Mouse (Mus musculus) thymus, adult 2 months (tissue): Measurements from ENCODE around the gene Vps29.

Source experiments
- CTCF ChIP-seq: fragments of 200-500 bp; IDR thresholded peaks from 2 replicates; pipeline ENCODE4 v1.5.1; 2012; ENCODE audit warnings: mild to moderate bottlenecking, control low read depth, low read length, moderate library complexity, borderline replicate concordance; ENCODE audit not compliant: control insufficient read depth, poor library complexity, insufficient read depth; ENCODE audit errors: extremely low read depth
- POLR2A ChIP-seq: fragments of 200-500 bp; IDR thresholded peaks from 2 replicates; pipeline ENCODE4 v1.6.1; 2012; ENCODE audit warnings: mild to moderate bottlenecking, low read length, control low read depth, moderate library complexity; ENCODE audit not compliant: control insufficient read depth, poor library complexity, insufficient read depth; ENCODE audit errors: extremely low read depth

GRCm38 (mm10) chr5:122319474-122320204 lies 34.5 kb upstream of the Vps29 start:
- TF ChIP-seq CTCF (no peak), POLR2A (no peak)
